Mouse (Mus musculus) urinary bladder, postnatal 25 days (tissue): ENCODE data around the gene Kcnh7.

ENCODE experiments used
- DNase-seq: peaks from one replicate; pipeline ENCODE4 v3.0.0; 2022; ENCODE audit warnings: low spot score

Gene Kcnh7

GRCm38 (mm10) chr2:63183563-63184545 lies at the start of gene Kcnh7:
Kcnh7 (minus strand) TSS chr2:63184287.
- DNase-seq: no peak

- DNase-seq: no peak
Observed at GRCm38 (mm10) chr2:63207435-63207834, 23.3 kb upstream of the Kcnh7 start.

- no peak for DNase-seq
Observed at GRCm38 (mm10) chr2:63186014-63186413, 1.9 kb upstream of the Kcnh7 start.

- DNase-seq: no peak
Observed at GRCm38 (mm10) chr2:63184551-63185430, 704 bp upstream of the Kcnh7 start.

- DNase-seq: no peak
Observed at GRCm38 (mm10) chr2:63153701-63154100, 30.4 kb downstream of the Kcnh7 start.

- no peak for DNase-seq
Observed at GRCm38 (mm10) chr2:63127762-63128516, 56.1 kb downstream of the Kcnh7 start.

GRCm38 (mm10) chr2:63120316-63120715 lies 63.8 kb downstream of the Kcnh7 start:
- DNase-seq: no peak

- no peak for DNase-seq
Observed at GRCm38 (mm10) chr2:63117209-63118193, 66.6 kb downstream of the Kcnh7 start.

GRCm38 (mm10) chr2:63105971-63106370 lies 78.1 kb downstream of the Kcnh7 start:
- no peak for DNase-seq

- no peak for DNase-seq
Observed at GRCm38 (mm10) chr2:63099676-63100075, 84.4 kb downstream of the Kcnh7 start.

GRCm38 (mm10) chr2:63091775-63092174 lies 92.3 kb downstream of the Kcnh7 start:
- no peak for DNase-seq

GRCm38 (mm10) chr2:63090447-63090846 lies 93.6 kb downstream of the Kcnh7 start:
- DNase-seq: no peak

GRCm38 (mm10) chr2:63058386-63058785 lies 125.7 kb downstream of the Kcnh7 start:
- no peak for DNase-seq

- no peak for DNase-seq
Observed at GRCm38 (mm10) chr2:63049884-63050283, 134.2 kb downstream of the Kcnh7 start.

GRCm38 (mm10) chr2:63039718-63040117 lies 144.4 kb downstream of the Kcnh7 start:
- no peak for DNase-seq

GRCm38 (mm10) chr2:63014909-63015308 lies 169.2 kb downstream of the Kcnh7 start:
- no peak for DNase-seq

GRCm38 (mm10) chr2:63009141-63009540 lies 174.9 kb downstream of the Kcnh7 start:
- DNase-seq: no peak

GRCm38 (mm10) chr2:63002784-63003183 lies 181.3 kb downstream of the Kcnh7 start:
- no peak for DNase-seq

- no peak for DNase-seq
Observed at GRCm38 (mm10) chr2:62997692-62998091, 186.4 kb downstream of the Kcnh7 start.

GRCm38 (mm10) chr2:62988616-62989015 lies 195.5 kb downstream of the Kcnh7 start:
- no peak for DNase-seq

- DNase-seq: no peak
Observed at GRCm38 (mm10) chr2:62983936-62984335, 200.2 kb downstream of the Kcnh7 start.
